Mouse (Mus musculus) embryonic fibroblast, embryonic 13.5 days (primary cell): ENCODE results near the gene Akr1b3.

Experiments
- CTCF ChIP-seq: IDR thresholded peaks from 2 replicates; pipeline ENCODE4 v1.5.1; 2011; ENCODE audit warnings: mild to moderate bottlenecking, control low read depth, low read length, moderate library complexity, borderline replicate concordance; ENCODE audit not compliant: insufficient read depth
- POLR2A ChIP-seq: IDR thresholded peaks from 2 replicates; pipeline ENCODE4 v1.6.1; 2011; ENCODE audit warnings: low read depth, mild to moderate bottlenecking, control low read depth, low read length, moderate library complexity

DNA sequence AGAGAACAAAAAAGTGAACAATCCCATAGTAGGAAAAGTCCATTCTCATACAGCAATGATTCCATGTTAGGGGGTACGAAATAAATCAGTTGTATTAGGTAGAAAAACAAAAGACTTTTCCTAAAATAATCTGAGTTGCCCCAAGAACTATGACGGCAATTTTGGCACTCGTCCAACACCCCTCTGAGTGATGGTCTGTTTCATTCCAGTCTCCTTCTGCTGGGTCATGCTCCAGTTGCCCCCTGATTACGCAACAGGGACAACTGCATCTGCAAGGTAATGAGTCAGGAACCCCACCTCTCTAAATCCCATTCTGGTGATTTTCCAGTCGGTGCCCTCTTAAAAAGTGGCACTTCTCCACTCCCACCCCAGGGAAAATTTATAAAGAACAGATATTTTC is 894 bp upstream of the Akr1b3 start:
- TF ChIP-seq CTCF (no peak), POLR2A (no peak)
